Mouse (Mus musculus) brain, adult 2 months (tissue): Measurements from ENCODE around the gene Lipk.

Experiments used
- DNase-seq: peaks from one replicate; pipeline ENCODE4 v3.0.0; 2011; ENCODE audit warnings: low read depth, low spot score

Gene Lipk

GRCm38 (mm10) chr19:34008002-34008401 lies at the start of gene Lipk:
Lipk (plus strand) TSS chr19:34008290.
- DNase-seq: no peak

GRCm38 (mm10) chr19:33960887-33961286 lies 47.2 kb upstream of the Lipk start, which contains the start of gene Lipf:
Lipf (plus strand) TSS chr19:33961187.
- DNase-seq: no peak

DNA sequence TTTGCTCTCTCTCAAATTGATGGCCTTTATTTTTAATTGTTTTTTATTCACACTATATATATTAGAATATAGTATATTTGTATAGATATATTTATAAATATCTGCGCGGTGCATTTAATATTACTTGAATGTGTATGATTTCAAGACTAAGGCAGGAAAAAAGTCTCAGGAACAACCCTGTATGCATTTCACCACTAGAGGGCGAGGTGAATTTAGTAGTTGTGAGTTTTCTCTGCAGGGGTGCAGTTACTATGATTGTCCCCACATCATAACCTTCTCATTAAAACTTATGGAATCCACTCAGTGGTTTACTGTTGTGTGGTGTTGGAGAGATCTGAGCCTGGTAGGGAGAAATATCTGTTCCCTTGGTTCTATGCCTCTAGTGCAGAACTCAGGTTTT lies 29.1 kb upstream of the Lipk start:
- DNase-seq: peak; percentile 38

GRCm38 (mm10) chr19:33983043-33983442 lies 25.0 kb upstream of the Lipk start:
- no peak for DNase-seq

DNA sequence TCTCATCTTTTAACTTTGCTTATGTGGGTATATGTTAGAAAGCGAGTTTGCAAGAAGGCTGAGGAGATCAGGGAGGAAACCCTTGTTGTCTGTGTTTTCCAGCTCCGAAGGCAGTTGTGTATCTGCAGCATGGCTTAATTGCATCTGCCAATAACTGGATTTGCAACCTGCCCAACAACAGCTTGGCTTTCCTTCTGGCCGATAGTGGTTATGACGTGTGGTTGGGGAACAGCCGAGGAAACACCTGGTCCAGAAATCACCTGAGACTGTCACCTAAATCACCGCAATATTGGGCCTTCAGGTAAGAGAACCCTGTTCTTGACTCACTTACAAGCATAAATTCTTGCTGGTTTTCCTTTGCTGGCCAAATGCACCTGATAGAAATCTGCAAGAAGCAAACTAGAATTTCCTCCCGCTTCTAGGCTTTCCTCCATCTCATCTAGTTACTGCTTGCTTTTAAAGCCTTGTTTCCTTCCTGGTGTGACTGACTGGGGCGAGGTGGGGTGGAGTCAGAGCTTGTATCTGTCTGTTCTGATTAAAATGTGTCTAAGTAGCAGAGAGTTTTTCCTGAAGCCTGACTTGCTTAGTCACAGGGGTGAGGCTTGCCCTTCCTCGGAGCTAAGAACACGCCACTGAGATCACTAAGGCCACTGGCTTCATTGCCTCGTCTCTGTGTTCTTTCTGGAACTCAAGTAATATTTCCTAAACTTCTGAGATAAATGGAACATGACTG lies 13.5 kb downstream of the Lipk start:
- no peak for DNase-seq

- peak; percentile 26 for DNase-seq
Observed at GRCm38 (mm10) chr19:34022759-34023158, 14.7 kb downstream of the Lipk start.

- no peak for DNase-seq
Observed at GRCm38 (mm10) chr19:34039731-34040130, 31.6 kb downstream of the Lipk start.

DNA sequence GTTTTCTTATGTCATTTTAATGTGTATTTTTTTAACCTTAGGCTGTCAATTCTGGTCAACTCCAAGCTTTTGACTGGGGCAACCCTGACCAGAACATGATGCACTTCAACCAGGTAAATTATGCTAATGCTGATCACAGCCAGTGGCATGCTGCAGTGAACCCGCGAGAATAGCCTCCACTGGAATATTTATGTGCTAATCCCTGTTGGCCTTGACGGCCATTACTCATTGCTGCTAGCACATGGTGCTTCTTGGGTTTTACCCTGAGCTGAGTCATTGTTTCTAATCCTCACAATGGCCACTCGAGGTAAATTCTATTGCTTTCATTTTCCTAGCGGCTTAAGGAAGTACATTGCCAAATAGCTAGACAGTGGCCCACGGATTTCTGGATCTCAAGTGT lies 34.9 kb downstream of the Lipk start:
- DNase-seq: no peak

- DNase-seq: no peak
Observed at GRCm38 (mm10) chr19:34049371-34050039, 41.4 kb downstream of the Lipk start.

DNA sequence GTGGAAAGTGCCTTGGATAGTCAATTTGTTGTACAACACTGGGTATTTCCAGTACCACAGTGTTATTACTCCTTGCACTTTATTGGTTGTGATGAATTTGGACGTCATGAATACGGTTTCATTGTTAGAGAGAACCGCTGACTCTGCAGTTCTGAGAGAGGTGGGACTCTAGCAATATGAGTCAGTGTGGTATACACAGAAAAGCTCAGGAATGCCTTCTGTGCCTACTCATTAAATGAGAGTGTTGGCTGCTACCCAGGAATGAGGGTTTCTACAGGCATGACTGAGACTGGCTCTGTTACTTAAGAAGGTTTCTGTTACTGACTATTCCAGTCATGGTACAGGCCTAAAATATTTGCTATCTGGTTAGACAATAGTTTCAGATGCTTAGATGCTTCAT lies 43.4 kb downstream of the Lipk start:
- peak; percentile 62 for DNase-seq

DNA sequence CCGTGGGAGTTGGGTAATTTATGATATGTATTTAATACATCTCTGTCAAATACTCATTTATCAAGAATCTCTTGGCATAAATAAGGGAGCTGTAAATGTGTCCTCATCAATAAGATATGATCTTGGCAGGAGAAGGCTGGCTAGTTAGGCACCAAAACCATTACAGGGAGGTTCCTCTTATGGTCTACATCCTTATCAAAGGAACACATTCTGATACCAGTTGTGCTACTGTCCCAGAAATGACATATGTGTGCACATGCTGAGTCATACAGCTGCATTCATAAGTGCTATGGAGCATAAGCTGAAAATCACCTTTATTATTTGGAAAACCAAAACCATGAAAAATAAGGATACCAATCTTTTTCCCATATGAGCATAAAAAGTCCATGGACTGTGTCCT lies 55.5 kb downstream of the Lipk start:
- no peak for DNase-seq

GRCm38 (mm10) chr19:34064059-34064458 lies 56.0 kb downstream of the Lipk start:
- peak; percentile 62 for DNase-seq

DNA sequence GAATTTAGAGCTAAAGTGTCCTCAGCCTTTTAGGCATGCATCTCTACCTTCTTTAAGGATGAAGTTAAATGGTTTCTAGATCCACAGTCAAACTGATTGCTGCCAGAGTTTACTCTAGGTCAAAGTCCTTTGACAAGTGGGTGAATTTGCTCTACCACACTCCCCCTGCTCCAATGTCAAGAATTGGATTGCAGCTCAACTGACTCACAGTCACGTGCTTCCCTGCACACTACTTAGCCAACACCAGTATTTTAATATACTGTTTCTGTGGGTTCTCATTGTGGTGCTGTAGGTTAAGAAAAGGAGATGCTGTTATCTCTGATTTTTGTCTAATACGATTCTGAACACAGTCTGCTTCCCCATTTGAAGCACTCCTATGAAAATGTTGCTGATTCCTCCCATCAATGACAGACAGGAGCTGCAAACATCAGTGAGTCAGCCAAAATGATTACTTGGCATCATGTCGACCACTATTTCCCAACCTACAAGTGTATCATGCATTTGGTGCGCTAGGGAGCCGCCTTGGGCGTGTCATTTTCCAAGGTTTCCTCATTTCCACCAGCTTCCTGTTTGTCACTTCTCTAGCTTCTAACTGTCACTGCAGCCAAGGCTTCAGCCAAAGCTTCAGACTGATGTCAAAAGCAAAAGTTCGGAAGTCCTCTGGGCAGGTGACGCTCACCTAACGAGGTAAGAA lies 58.8 kb downstream of the Lipk start, which contains the start of gene Lipn:
Gene Lipn, plus strand, starts transcription at position 580 of the 694 bp plus-strand sequence.
- no peak for DNase-seq

DNA sequence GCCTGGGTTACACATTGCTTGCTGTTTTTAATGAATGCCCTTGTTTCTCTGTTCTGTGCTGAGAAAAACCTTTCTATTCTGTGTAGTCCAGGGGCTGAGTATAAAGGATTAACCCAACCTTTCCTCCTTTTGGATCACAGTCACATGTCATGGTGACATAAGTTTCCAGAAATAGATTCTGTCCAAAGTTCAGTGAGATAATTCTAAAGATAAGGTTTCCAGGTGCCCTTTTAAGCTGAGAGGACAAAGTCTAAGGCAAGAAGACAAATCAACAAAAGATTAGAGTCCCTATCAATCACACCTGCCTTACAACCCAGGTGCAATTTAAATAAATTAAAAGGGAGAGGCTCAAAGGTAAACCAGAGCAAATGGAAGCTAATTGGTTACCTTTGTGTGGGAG lies 66.1 kb downstream of the Lipk start:
- no peak for DNase-seq

DNA sequence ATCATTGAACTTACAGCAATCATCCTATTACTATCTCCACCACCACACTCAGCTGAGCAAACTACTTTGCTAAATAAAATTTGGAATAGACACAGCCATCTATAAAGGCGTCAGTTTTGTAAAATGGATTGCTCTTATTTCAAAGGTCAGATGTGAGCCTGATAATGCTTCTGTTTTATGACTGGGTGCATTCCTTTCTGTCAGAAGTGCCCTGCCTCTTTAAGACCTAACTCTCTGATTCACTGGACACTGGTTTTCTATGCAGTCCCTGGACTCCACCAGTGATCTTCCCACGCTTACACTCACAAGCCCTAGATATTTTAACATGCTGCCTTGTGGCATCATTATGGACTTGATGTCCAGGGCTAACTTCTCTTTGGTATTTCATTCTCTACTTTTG lies 70.0 kb downstream of the Lipk start:
- no peak for DNase-seq

DNA sequence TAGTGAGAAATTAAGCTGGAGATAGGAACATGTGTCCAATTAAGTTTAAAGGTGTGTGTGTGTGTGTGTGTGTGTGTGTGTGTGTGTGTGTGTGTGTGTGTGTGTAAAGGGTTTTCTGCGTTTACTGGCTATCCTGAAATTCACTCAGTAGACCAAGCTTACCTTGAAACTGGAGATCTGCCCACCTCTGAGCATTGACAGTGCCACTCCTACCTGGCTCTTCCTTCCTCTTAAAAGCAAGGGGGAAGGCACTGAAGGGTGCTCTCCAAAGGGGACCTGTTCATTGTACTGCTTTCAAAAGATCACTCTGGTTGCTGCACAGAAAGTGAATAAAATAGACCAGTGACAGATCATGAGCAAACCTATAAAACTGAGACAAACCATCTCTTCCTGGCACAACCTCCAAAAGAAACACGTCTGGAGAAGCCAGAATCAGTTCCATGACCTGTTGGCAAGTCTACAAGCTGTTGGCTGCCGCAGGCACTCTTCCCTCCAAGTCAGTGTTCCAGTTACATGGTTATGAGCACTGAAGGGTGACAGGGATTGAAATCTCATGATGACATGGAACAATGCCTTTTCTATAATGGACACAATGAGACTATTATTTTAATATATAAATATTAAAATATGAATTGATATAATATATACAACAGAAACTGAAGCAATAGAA lies 81.1 kb downstream of the Lipk start:
- DNase-seq: no peak

- DNase-seq: no peak
Observed at GRCm38 (mm10) chr19:34095381-34095780, 87.3 kb downstream of the Lipk start.

- DNase-seq: no peak
Observed at GRCm38 (mm10) chr19:34096228-34096627, 88.1 kb downstream of the Lipk start.
